In genomic region chr12:64273730-64274129, GRCm38 (mm10) we compare ENCODE assay signal across 24 mouse cellular contexts.
A peak's percentile ranks its signal among the peaks of the same experiment; 100 is the strongest.
DNase-seq lines count a peak whose midpoint lies in the region; ATAC-seq and TF ChIP-seq lines count a peak whose summit lies in the region.
"Had no signal": no experiment of that assay in that cellular context is flagged by ENCODE, and none has a peak within 500 bp of the region (broad histone marks: within the 10 kb centered on the region; RNA-seq: fewer than 3 reads in every experiment).

No protein-coding gene starts in this region.

- H3K27ac ChIP-seq in intestine, embryonic 15.5 days, result no peak overlapping the region
- H3K27ac ChIP-seq in intestine, postnatal 0 days (ENCODE audit: low read depth, low read length), result no peak overlapping the region
- H3K27ac ChIP-seq: embryonic facial prominence, embryonic 13.5 days; embryonic facial prominence, embryonic 15.5 days; forebrain, embryonic 10.5 days; forebrain, embryonic 12.5 days had no signal

- no peaks in the 10 kb centered on the region for H3K36me3 ChIP-seq in intestine, embryonic 15.5 days
- no peaks in the 10 kb centered on the region for H3K36me3 ChIP-seq in intestine, postnatal 0 days (ENCODE audit: control insufficient read depth, insufficient read depth)
- H3K36me3 ChIP-seq: embryonic facial prominence, embryonic 13.5 days; embryonic facial prominence, embryonic 15.5 days; forebrain, embryonic 10.5 days; forebrain, embryonic 12.5 days had no signal

- peak; percentile 97 for ATAC-seq in intestine, embryonic 15.5 days
- peak; percentile 100 for ATAC-seq in intestine, postnatal 0 days
- ATAC-seq: activated CD4-positive, CD25-positive, alpha-beta regulatory T cell, adult 4 months; forebrain, embryonic 14.5 days; forebrain, embryonic 16.5 days; Patski had no signal

- peak; percentile 37 for TF ChIP-seq CTCF in intestine, postnatal 0 days (IDR thresholded peaks at IDR 0.05; ENCODE audit: low read depth)

- no peaks in the 10 kb centered on the region for H3K4me1 ChIP-seq in intestine, embryonic 15.5 days (replicated peaks)
- no peaks in the 10 kb centered on the region for H3K4me1 ChIP-seq in intestine, postnatal 0 days (replicated peaks; ENCODE audit: control insufficient read depth, insufficient read depth, low read length)
- H3K4me1 ChIP-seq: embryonic facial prominence, embryonic 13.5 days; embryonic facial prominence, embryonic 15.5 days; forebrain, embryonic 10.5 days; forebrain, embryonic 12.5 days had no signal

- no peaks in the 10 kb centered on the region for H3K9me3 ChIP-seq in intestine, embryonic 15.5 days
- no peaks in the 10 kb centered on the region for H3K9me3 ChIP-seq in intestine, postnatal 0 days (ENCODE audit: control insufficient read depth)
- H3K9me3 ChIP-seq: embryonic facial prominence, embryonic 13.5 days; embryonic facial prominence, embryonic 15.5 days; forebrain, embryonic 10.5 days; forebrain, embryonic 12.5 days had no signal

- H3K4me2 ChIP-seq in intestine, embryonic 15.5 days (replicated peaks), result no peak overlapping the region
- no peak overlapping the region for H3K4me2 ChIP-seq in intestine, postnatal 0 days (replicated peaks; ENCODE audit: low read depth)
- H3K4me2 ChIP-seq: embryonic facial prominence, embryonic 13.5 days; embryonic facial prominence, embryonic 15.5 days; forebrain, embryonic 12.5 days had no signal

- 79% methylated on average over 4 of the region's 4 CpGs for WGBS in intestine, embryonic 15.5 days
- 37% methylated on average over 4 of the region's 4 CpGs for WGBS in intestine, postnatal 0 days

- no peak overlapping the region for H3K4me3 ChIP-seq in intestine, embryonic 15.5 days (replicated peaks)
- H3K4me3 ChIP-seq in intestine, postnatal 0 days (ENCODE audit: low read depth, low read length), result no peak overlapping the region
- H3K4me3 ChIP-seq: embryonic facial prominence, embryonic 13.5 days; embryonic facial prominence, embryonic 15.5 days; erythroblast, embryonic 14.5 days; forebrain, embryonic 10.5 days; forebrain, embryonic 12.5 days had no signal

- no peaks in the 10 kb centered on the region for H3K27me3 ChIP-seq in intestine, embryonic 15.5 days (replicated peaks)
- H3K27me3 ChIP-seq in intestine, postnatal 0 days (replicated peaks; ENCODE audit: control insufficient read depth, insufficient read depth, low read length), result no peaks in the 10 kb centered on the region
- H3K27me3 ChIP-seq: embryonic facial prominence, embryonic 13.5 days; embryonic facial prominence, embryonic 15.5 days; forebrain, embryonic 12.5 days; Patski had no signal

- no peak overlapping the region for H3K9ac ChIP-seq in intestine, embryonic 15.5 days
- H3K9ac ChIP-seq in intestine, postnatal 0 days (ENCODE audit: low read depth, low read length), result no peak overlapping the region
- H3K9ac ChIP-seq: embryonic facial prominence, embryonic 13.5 days; embryonic facial prominence, embryonic 15.5 days; forebrain, embryonic 12.5 days had no signal

- DNase-seq in A20 (ENCODE audit: low read depth, low spot score), result peak; percentile 29
- no peak for DNase-seq in urinary bladder, postnatal 10 days (ENCODE audit: low spot score)
- no peak for DNase-seq in neural tube, embryonic 10.5 days (ENCODE audit: extremely low spot score, low spot score)
- no peak for DNase-seq in thymus, postnatal 14 days
- DNase-seq: adrenal gland, adult 8-10 months; adrenal gland, postnatal 14 days; adrenal gland, postnatal 36 days; cerebellum, adult 11-12 months; cerebellum, adult 2 months; cerebellum, adult 9-10 months; cerebellum, postnatal 10 days; cerebellum, postnatal 25 days; embryo, embryonic 11 days had no signal
